ENCODE assay signal across 9 mouse cellular contexts in genomic region chr11:75976748-75977147, GRCm38 (mm10). TPM values are rescaled to one million over a fixed set of nuclear protein-coding genes. Genes with fewer than 3 reads are reported as not detected.
DNase-seq lines count a peak whose midpoint lies in the region; ATAC-seq and TF ChIP-seq lines count a peak whose summit lies in the region.
"Had no signal": no experiment of that assay in that cellular context is flagged by ENCODE, and none has a peak within 500 bp of the region (broad histone marks: within the 10 kb centered on the region; RNA-seq: fewer than 3 reads in every experiment).

No protein-coding gene starts in this region.

- no peak overlapping the region for H3K4me2 ChIP-seq in stomach, embryonic 14.5 days (replicated peaks; ENCODE audit: low read depth, low read length)
- no peak overlapping the region for H3K4me2 ChIP-seq in forebrain, embryonic 15.5 days (replicated peaks)
- H3K4me2 ChIP-seq: hindbrain, embryonic 15.5 days had no signal

- ATAC-seq in stomach, embryonic 14.5 days (ENCODE audit: insufficient number of reproducible peaks, insufficient read depth, low FRiP score, low read depth): 0 out of 2 replicates have a peak, but pooled peaks have one; percentile 28
- ATAC-seq in forebrain, embryonic 15.5 days (replicated peaks): no peak

- no peak for TF ChIP-seq CTCF in bone marrow, adult 2 months (IDR thresholded peaks at IDR 0.05; ENCODE audit: control insufficient read depth, insufficient read depth, low read length)

- WGBS in bone marrow, adult 2 months: under 1% methylated on average over 8 of the region's 8 CpGs
- 40% methylated on average over 8 of the region's 8 CpGs for WGBS in stomach, embryonic 14.5 days
- 78% methylated on average over 8 of the region's 8 CpGs for WGBS in forebrain, embryonic 15.5 days

- H3K9me3 ChIP-seq in stomach, embryonic 14.5 days (ENCODE audit: control insufficient read depth, low read depth, low read length): 0 out of 2 replicates have a peak, but pooled peaks cover 3% of the 10 kb centered on the region
- no peaks in the 10 kb centered on the region for H3K9me3 ChIP-seq in forebrain, embryonic 15.5 days
- H3K9me3 ChIP-seq: hindbrain, embryonic 15.5 days had no signal

- no peaks in the 10 kb centered on the region; the same call in 1 of the 2 replicates for H3K4me1 ChIP-seq in bone marrow, adult 2 months (ENCODE audit: control insufficient read depth, insufficient read depth, low read length)
- H3K4me1 ChIP-seq in stomach, embryonic 14.5 days (ENCODE audit: control insufficient read depth, insufficient read depth, low read length): no peaks in the 10 kb centered on the region
- peaks cover 5% of the 10 kb centered on the region for H3K4me1 ChIP-seq in forebrain, embryonic 15.5 days
- H3K4me1 ChIP-seq: hindbrain, embryonic 15.5 days had no signal

- no peaks in the 10 kb centered on the region for H3K27me3 ChIP-seq in stomach, embryonic 14.5 days (ENCODE audit: control insufficient read depth, insufficient read depth, low read length)
- H3K27me3 ChIP-seq in forebrain, embryonic 15.5 days: no peaks in the 10 kb centered on the region
- H3K27me3 ChIP-seq: hindbrain, embryonic 15.5 days had no signal

- no peak for TF ChIP-seq POLR2A in bone marrow, adult 2 months (IDR thresholded peaks at IDR 0.05; ENCODE audit: borderline replicate concordance, control insufficient read depth, low read depth, low read length)

- H3K4me3 ChIP-seq in bone marrow, adult 2 months (replicated peaks; ENCODE audit: control insufficient read depth, low read depth, low read length): no peak overlapping the region
- H3K4me3 ChIP-seq in stomach, embryonic 14.5 days (ENCODE audit: low read depth, low read length): no peak overlapping the region
- H3K4me3 ChIP-seq in forebrain, embryonic 15.5 days: no peak overlapping the region
- H3K4me3 ChIP-seq: hindbrain, embryonic 15.5 days had no signal

- H3K9ac ChIP-seq in stomach, embryonic 14.5 days (replicated peaks; ENCODE audit: low read depth, low read length): no peak overlapping the region
- H3K9ac ChIP-seq in forebrain, embryonic 15.5 days (replicated peaks): no peak overlapping the region
- H3K9ac ChIP-seq: hindbrain, embryonic 15.5 days had no signal

- H3K36me3 ChIP-seq in stomach, embryonic 14.5 days (ENCODE audit: control insufficient read depth, insufficient read depth, low read length): no peaks in the 10 kb centered on the region
- no peaks in the 10 kb centered on the region for H3K36me3 ChIP-seq in forebrain, embryonic 15.5 days
- H3K36me3 ChIP-seq: hindbrain, embryonic 15.5 days had no signal

- DNase-seq in adrenal gland, adult (ENCODE audit: inconsistent age in 2 of 2, low spot score in 1 of 2): peak; percentile 42 to 59
- no peak for DNase-seq in adrenal gland, postnatal 36 days
- DNase-seq in lung, postnatal 14 days: peak; percentile 13
- DNase-seq in retina, postnatal 1 day: no peak
- DNase-seq in right cerebral cortex, postnatal 25 days: no peak

- H3K27ac ChIP-seq in bone marrow, adult 2 months (ENCODE audit: control insufficient read depth, insufficient read depth, low read depth, low read length, poor library complexity): peak overlapping the region; percentile 75
- no peak overlapping the region for H3K27ac ChIP-seq in stomach, embryonic 14.5 days (ENCODE audit: low read length)
- H3K27ac ChIP-seq in forebrain, embryonic 15.5 days (replicated peaks): no peak overlapping the region
- H3K27ac ChIP-seq: hindbrain, embryonic 15.5 days had no signal

RNA-seq across cellular contexts. Expression of gene 1700016K19Rik, which starts 23.0 kb away (rescaled TPM):
- not detected for total RNA-seq in adrenal gland, postnatal 36 days (2021)
- not detected in 2 replicates for polyA plus RNA-seq in bone marrow, adult 2 months (2011; ENCODE audit: insufficient read depth, insufficient read length, low replicate concordance, missing spikeins)
- polyA plus RNA-seq in stomach, embryonic 14.5 days (2014; fragmentation: Nextera tagmentation; extraction: Ambion mirVana): 3.2 and 4.2 TPM in 2 replicates
- 2.1 and 4.1 TPM in 2 replicates for polyA plus RNA-seq in forebrain, embryonic 15.5 days (2015; fragmentation: Nextera tagmentation; extraction: Ambion mirVana)

RNA-seq across cellular contexts. Expression of gene Rph3al, which starts 38.5 kb away (rescaled TPM):
- total RNA-seq in adrenal gland, postnatal 36 days (2021): 10 to 100 TPM; 14.5 to 14.8 TPM
- polyA plus RNA-seq in bone marrow, adult 2 months (2011; ENCODE audit: insufficient read depth, insufficient read length, low replicate concordance, missing spikeins): 4.8 and 5.0 TPM in 2 replicates
- polyA plus RNA-seq in stomach, embryonic 14.5 days (2014; fragmentation: Nextera tagmentation; extraction: Ambion mirVana): 8.6 and 10.6 TPM in 2 replicates
- polyA plus RNA-seq in forebrain, embryonic 15.5 days (2015; fragmentation: Nextera tagmentation; extraction: Ambion mirVana): 1.1 and 1.5 TPM in 2 replicates

RNA-seq across cellular contexts. Expression of gene Rflnb, which starts 50.8 kb away (rescaled TPM):
- total RNA-seq in adrenal gland, postnatal 36 days (2021): 10 to 100 TPM; 19.6 to 28.8 TPM
- polyA plus RNA-seq in bone marrow, adult 2 months (2011; ENCODE audit: insufficient read depth, insufficient read length, low replicate concordance, missing spikeins): 14.2 and 30.8 TPM in 2 replicates
- 42.8 and 44.5 TPM in 2 replicates for polyA plus RNA-seq in stomach, embryonic 14.5 days (2014; fragmentation: Nextera tagmentation; extraction: Ambion mirVana)
- 5.9 and 6.1 TPM in 2 replicates for polyA plus RNA-seq in forebrain, embryonic 15.5 days (2015; fragmentation: Nextera tagmentation; extraction: Ambion mirVana)

Comparison
In these comparisons a context has a peak if more than half of its experiments do, and no peak if none do; other contexts are left out.
1. DNase-seq: peak in adrenal gland, adult (2 of 2) and lung, postnatal 14 days (single experiment); none in adrenal gland, postnatal 36 days (0 of 2), retina, postnatal 1 day (single experiment) and right cerebral cortex, postnatal 25 days (single experiment).